Mouse (Mus musculus) heart, embryonic 12.5 days (tissue): ENCODE results near the gene Nr1h5. TPM values are rescaled to one million over a fixed set of nuclear protein-coding genes. Genes with fewer than 3 reads are reported as not detected.

ENCODE experiments used
- polyA plus RNA-seq: library from polyadenylated mRNA; unstranded; fragments of >200 nt; fragmentation: Nextera tagmentation; extraction: Ambion mirVana; gene quantifications from 2 replicates; pipeline ENCODE4 v1.2.1, GENCODE M21; 2016

Gene Nr1h5
- polyA plus RNA-seq, 1 experiment from 2014 or later, result 0.40 TPM

Other genes starting within 250 kb of the Nr1h5 start
- gene Tspan2, start 229.6 kb downstream of the Nr1h5 start, polyA plus RNA-seq, result 36.0 and 37.0 TPM in 2 replicates
- 0.04 and 0.10 TPM in 2 replicates for gene Tshb, start 181.4 kb downstream of the Nr1h5 start, polyA plus RNA-seq
- not detected in 2 replicates for gene Sycp1, start 28.0 kb downstream of the Nr1h5 start, polyA plus RNA-seq
- gene Sike1, start 31.6 kb upstream of the Nr1h5 start, polyA plus RNA-seq, result 78.6 and 92.4 TPM in 2 replicates
- gene Csde1, start 56.3 kb upstream of the Nr1h5 start, polyA plus RNA-seq, result 341 and 357 TPM in 2 replicates
- gene Nras, start 94.2 kb upstream of the Nr1h5 start, polyA plus RNA-seq, result 93.4 and 93.7 TPM in 2 replicates
- gene Ampd1, start 109.9 kb upstream of the Nr1h5 start, polyA plus RNA-seq, result 0.30 TPM in 1 of 2 replicates, not detected in the other
- gene Dennd2c, start 138.5 kb upstream of the Nr1h5 start, polyA plus RNA-seq, result 5.1 and 5.9 TPM in 2 replicates
- 142 and 148 TPM in 2 replicates for gene Bcas2, start 207.5 kb upstream of the Nr1h5 start, polyA plus RNA-seq